Mouse (Mus musculus) midbrain, embryonic 12.5 days (tissue): ENCODE results near the gene Soga1. TPM values are rescaled to one million over a fixed set of nuclear protein-coding genes. Genes with fewer than 3 reads are reported as not detected.

Source experiments
- ATAC-seq: fragments of 200-750 bp; cut with Nextera tagmentation; 2 replicates; pipeline ENCODE4 v1.8.0; 2017; ENCODE audit warnings: low read depth, moderate TSS enrichment, moderate library complexity; ENCODE audit not compliant: low FRiP score
- H3K27ac ChIP-seq: fragments of 300-500 bp; sonication (generic); replicated peaks from 2 replicates; pipeline ENCODE4 v1.5.1; 2016; ENCODE audit warnings: mild to moderate bottlenecking
- H3K27me3 ChIP-seq: fragments of 300-500 bp; sonication (generic); 2 replicates; pipeline ENCODE4 v1.6.1; 2016; ENCODE audit warnings: mild to moderate bottlenecking
- H3K36me3 ChIP-seq: fragments of 300-500 bp; sonication (generic); 2 replicates; pipeline ENCODE4 v1.6.1; 2016
- H3K4me1 ChIP-seq: fragments of 300-500 bp; sonication (generic); 2 replicates; pipeline ENCODE4 v1.6.1; 2016
- H3K4me2 ChIP-seq: fragments of 300-500 bp; sonication (generic); replicated peaks from 2 replicates; pipeline ENCODE4 v1.6.1; 2016; ENCODE audit warnings: mild to moderate bottlenecking, moderate library complexity
- H3K4me3 ChIP-seq: fragments of 300-500 bp; sonication (generic); 2 replicates; pipeline ENCODE4 v1.5.1; 2016; ENCODE audit warnings: mild to moderate bottlenecking
- H3K9ac ChIP-seq: fragments of 300-500 bp; sonication (generic); replicated peaks from 2 replicates; pipeline ENCODE4 v1.6.1; 2016; ENCODE audit warnings: mild to moderate bottlenecking, moderate library complexity
- H3K9me3 ChIP-seq: fragments of 300-500 bp; sonication (generic); 2 replicates; pipeline ENCODE4 v1.6.1; 2016; ENCODE audit warnings: mild to moderate bottlenecking
- WGBS: fragments of 180-500 bp; shearing (Covaris S2); methylation state at CpG from one replicate; pipeline ENCODE4 v1.1.7; 2016; 5-methylcytosine and 5-hydroxymethylcytosine counted together
- polyA plus RNA-seq: library from polyadenylated mRNA; unstranded; fragments of >200 nt; fragmentation: Nextera tagmentation; extraction: Ambion mirVana; gene quantifications from 2 replicates; pipeline ENCODE4 v1.2.1, GENCODE M21; 2016

The Soga1 gene
- 6.9 and 7.3 TPM in 2 replicates for polyA plus RNA-seq

- peaks cover 49% of the 10 kb centered on the region for H3K4me1 ChIP-seq
- H3K9ac ChIP-seq, result peak within 1 kb of the TSS; percentile 99
- H3K4me3 ChIP-seq, result peak within 1 kb of the TSS; percentile 73
- H3K27ac ChIP-seq, result peak within 1 kb of the TSS; percentile 97
- H3K4me2 ChIP-seq, result peak within 1 kb of the TSS; percentile 99
- H3K36me3 ChIP-seq, result no peaks in the 10 kb centered on the region; the same call in 1 of the 2 replicates
- ATAC-seq, result peak; percentile 88
- under 1% methylated on average over 102 of the region's 136 CpGs for WGBS
- H3K9me3 ChIP-seq, result no peaks in the 10 kb centered on the region
- H3K27me3 ChIP-seq, result no peaks in the 10 kb centered on the region
Measured at GRCm38 (mm10) chr2:157078793-157079700, at the start of gene Soga1. Gene Soga1, minus strand, starts transcription at chr2:157079254.

DNA sequence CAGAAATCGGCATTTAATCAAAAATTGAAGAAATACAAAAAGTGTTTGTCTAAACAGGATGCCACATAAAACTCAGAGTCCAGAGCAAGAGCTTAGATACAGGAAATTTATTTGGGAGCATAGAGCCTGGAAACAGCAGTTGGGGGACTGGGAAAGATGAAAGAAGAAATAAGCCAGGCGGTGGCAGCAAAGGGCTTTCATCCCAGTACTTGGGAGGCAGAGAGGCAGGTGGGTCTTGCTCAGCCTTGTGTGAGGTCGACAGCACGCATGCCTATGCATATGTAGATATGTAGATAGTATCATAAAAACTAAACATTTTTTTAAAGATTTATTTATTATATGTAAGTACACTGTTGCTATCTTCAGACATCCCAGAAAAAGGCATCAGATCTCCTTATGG, 49.0 kb upstream of the Soga1 start:
- Histone ChIP-seq H3K9ac (no peak overlapping the region), H3K4me2 (no peak overlapping the region), H3K27ac (no peak overlapping the region), H3K27me3 (no peaks in the 10 kb centered on the region), H3K9me3 (no peaks in the 10 kb centered on the region), H3K4me3 (no peak overlapping the region), H3K36me3 (0 out of 2 replicates have a peak, but pooled peaks cover 11% of the 10 kb centered on the region), H3K4me1 (no peaks in the 10 kb centered on the region)
- 71% methylated on average over 4 of the region's 4 CpGs for WGBS
- ATAC-seq, result no peak

DNA sequence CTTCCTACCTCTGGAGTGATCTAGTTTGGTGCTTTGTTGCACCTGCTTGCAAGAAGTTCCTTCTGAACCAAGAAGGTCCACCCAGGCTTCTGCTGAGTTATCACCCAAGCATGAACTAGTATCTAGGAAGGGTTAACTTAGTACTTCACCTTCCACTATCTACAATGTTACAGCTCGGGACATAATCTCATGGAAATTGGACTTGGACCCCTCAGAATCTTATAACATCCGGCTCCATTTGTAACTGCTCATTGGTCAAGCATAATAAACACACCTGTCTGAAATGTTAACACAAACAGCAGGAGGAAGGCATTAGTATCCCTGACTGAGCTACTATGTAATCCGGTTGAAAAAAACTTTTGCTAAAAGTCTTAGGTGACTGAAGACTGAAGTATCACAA, 48.3 kb upstream of the Soga1 start:
- H3K27ac ChIP-seq, result no peak overlapping the region
- no peak overlapping the region for H3K9ac ChIP-seq
- WGBS, result 91% methylated on average over 3 of the region's 3 CpGs
- 0 out of 2 replicates have a peak, but pooled peaks cover 14% of the 10 kb centered on the region for H3K36me3 ChIP-seq
- ATAC-seq, result no peak
- no peak overlapping the region for H3K4me2 ChIP-seq
- H3K9me3 ChIP-seq, result no peaks in the 10 kb centered on the region
- H3K4me1 ChIP-seq, result no peaks in the 10 kb centered on the region
- no peak overlapping the region for H3K4me3 ChIP-seq
- no peaks in the 10 kb centered on the region for H3K27me3 ChIP-seq

DNA sequence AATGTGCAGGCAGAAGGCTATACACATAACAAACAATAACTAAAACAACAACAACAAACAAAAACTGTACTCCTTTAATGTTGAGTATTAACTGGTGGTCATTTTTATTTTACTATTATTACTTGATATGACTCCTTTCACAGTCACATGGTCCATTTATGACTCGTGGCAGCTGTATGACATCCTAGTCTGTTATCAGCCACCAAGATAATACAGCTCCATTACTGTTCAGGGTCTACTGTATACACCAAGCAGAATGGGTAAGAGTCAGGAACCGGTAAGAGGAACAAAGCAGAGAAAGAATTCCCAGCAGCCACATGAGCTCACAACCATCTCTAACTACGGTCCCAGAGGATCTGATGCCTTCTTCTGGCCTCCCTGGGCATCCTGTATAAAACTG, 46.2 kb upstream of the Soga1 start:
- 88% methylated on average over 3 of the region's 3 CpGs for WGBS
- 0 out of 2 replicates have a peak, but pooled peaks cover 19% of the 10 kb centered on the region for H3K36me3 ChIP-seq
- ATAC-seq, result no peak

GRCm38 (mm10) chr2:157121766-157122165, 42.7 kb upstream of the Soga1 start:
- H3K27ac ChIP-seq, result no peak overlapping the region
- no peak overlapping the region for H3K9ac ChIP-seq
- 90% methylated on average over 8 of the region's 8 CpGs for whole genome bisulfite sequencing
- no peaks in the 10 kb centered on the region for H3K9me3 ChIP-seq
- ATAC-seq, result no peak
- peaks cover 19% of the 10 kb centered on the region; the same call in 1 of the 2 replicates for H3K36me3 ChIP-seq
- H3K4me3 ChIP-seq, result no peak overlapping the region
- H3K27me3 ChIP-seq, result no peaks in the 10 kb centered on the region
- no peaks in the 10 kb centered on the region for H3K4me1 ChIP-seq
- H3K4me2 ChIP-seq, result no peak overlapping the region

More for the DNA sequence above, 46.2 kb upstream of the Soga1 start:
- H3K27me3 ChIP-seq, result no peaks in the 10 kb centered on the region
- no peaks in the 10 kb centered on the region for H3K9me3 ChIP-seq
- no peak overlapping the region for H3K27ac ChIP-seq
- no peak overlapping the region for H3K4me2 ChIP-seq
- H3K4me1 ChIP-seq, result no peaks in the 10 kb centered on the region
- H3K9ac ChIP-seq, result no peak overlapping the region
- no peak overlapping the region for H3K4me3 ChIP-seq

DNA sequence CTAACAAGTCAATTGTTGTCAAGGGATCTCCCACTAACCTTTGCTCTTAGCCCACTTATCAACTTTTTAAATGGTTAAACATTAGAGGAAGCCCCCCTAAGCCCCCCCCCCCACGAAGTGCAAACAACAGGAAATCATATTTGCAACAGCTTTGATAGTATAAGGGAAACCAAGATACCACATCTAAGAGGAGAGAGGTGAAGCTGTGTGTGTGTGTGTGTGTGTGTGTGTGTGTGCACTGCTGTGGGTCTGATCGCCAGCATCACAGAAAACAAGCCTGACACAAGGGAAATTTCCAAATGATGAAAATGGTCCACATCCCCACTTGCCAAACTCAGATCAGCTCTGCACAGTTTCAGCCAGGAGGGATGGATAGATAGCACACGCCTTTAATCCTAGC, 40.0 kb upstream of the Soga1 start:
- Histone ChIP-seq H3K27me3 (no peaks in the 10 kb centered on the region), H3K4me2 (no peak overlapping the region), H3K27ac (no peak overlapping the region), H3K36me3 (peaks cover 12% of the 10 kb centered on the region), H3K4me3 (no peak overlapping the region), H3K9me3 (no peaks in the 10 kb centered on the region), H3K9ac (no peak overlapping the region), H3K4me1 (no peaks in the 10 kb centered on the region)
- 83% methylated on average over 3 of the region's 3 CpGs for WGBS
- no peak for ATAC-seq

GRCm38 (mm10) chr2:157118556-157118955, 39.5 kb upstream of the Soga1 start:
- H3K9me3 ChIP-seq, result no peaks in the 10 kb centered on the region
- peaks cover 15% of the 10 kb centered on the region for H3K36me3 ChIP-seq
- H3K27me3 ChIP-seq, result no peaks in the 10 kb centered on the region
- no peak overlapping the region for H3K4me2 ChIP-seq
- H3K4me1 ChIP-seq, result no peaks in the 10 kb centered on the region
- ATAC-seq, result no peak
- no peak overlapping the region for H3K4me3 ChIP-seq
- H3K27ac ChIP-seq, result no peak overlapping the region
- H3K9ac ChIP-seq, result no peak overlapping the region
- 91% methylated on average over 4 of the region's 4 CpGs for WGBS

- no peak for ATAC-seq
- Histone ChIP-seq H3K36me3 (peaks cover 15% of the 10 kb centered on the region), H3K9me3 (no peaks in the 10 kb centered on the region), H3K9ac (no peak overlapping the region), H3K27ac (no peak overlapping the region), H3K4me1 (no peaks in the 10 kb centered on the region), H3K27me3 (no peaks in the 10 kb centered on the region), H3K4me3 (no peak overlapping the region), H3K4me2 (no peak overlapping the region)
- WGBS, result 17% methylated on average over 3 of the region's 3 CpGs
Measured at GRCm38 (mm10) chr2:157116964-157117363, 37.9 kb upstream of the Soga1 start.

DNA sequence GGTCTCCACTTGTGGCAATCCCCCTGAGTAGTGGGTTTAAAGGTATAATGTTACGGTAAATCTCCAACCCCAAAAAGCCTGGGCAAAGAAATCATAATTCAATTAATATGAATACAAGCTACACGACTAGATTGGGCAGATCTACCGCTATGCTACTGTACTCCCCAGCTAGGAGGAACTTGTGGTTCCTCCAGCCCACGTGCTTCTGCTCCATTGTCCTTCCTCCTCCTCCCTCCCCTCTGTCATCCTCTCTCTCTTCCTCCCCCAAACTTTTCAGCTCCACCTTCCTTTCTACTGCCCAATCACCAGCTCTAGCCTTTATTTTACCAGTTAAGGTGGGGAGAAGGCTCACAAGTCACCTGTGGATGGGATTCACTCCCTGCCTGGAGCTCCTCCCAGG, 29.2 kb upstream of the Soga1 start:
- no peak overlapping the region for H3K4me3 ChIP-seq
- H3K36me3 ChIP-seq, result peaks cover 42% of the 10 kb centered on the region
- no peaks in the 10 kb centered on the region for H3K4me1 ChIP-seq
- no peak overlapping the region for H3K4me2 ChIP-seq
- H3K27me3 ChIP-seq, result no peaks in the 10 kb centered on the region
- ATAC-seq, result no peak
- H3K27ac ChIP-seq, result no peak overlapping the region
- WGBS, result 89% methylated on average over 4 of the region's 4 CpGs
- H3K9me3 ChIP-seq, result no peaks in the 10 kb centered on the region
- H3K9ac ChIP-seq, result no peak overlapping the region

GRCm38 (mm10) chr2:157104454-157104853, 25.4 kb upstream of the Soga1 start:
- Histone ChIP-seq H3K36me3 (peaks cover 48% of the 10 kb centered on the region), H3K4me1 (no peaks in the 10 kb centered on the region), H3K4me3 (no peak overlapping the region), H3K9ac (no peak overlapping the region), H3K9me3 (no peaks in the 10 kb centered on the region), H3K27me3 (no peaks in the 10 kb centered on the region), H3K27ac (no peak overlapping the region), H3K4me2 (no peak overlapping the region)
- no peak for ATAC-seq
- WGBS, result 90% methylated on average over 8 of the region's 8 CpGs

DNA sequence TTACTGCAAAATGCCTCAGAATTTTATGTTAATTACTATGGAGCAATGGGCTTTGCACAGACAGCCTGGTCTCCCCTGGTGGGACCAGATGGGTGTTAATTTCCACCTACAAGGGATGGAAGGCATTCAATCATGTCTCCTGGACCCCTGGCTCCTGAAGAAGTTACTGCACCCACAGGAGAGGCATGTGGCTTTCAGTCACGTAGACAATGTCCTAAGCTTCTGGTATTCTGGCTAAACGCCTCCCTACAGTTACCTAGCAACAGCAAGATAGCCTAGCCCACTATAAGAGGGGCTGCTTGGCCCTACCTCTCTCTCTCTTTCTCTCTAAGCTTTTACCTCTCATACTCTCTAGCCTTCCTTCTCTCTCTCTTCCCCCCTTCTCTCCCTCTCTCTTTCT, 23.2 kb upstream of the Soga1 start:
- H3K36me3 ChIP-seq, result peaks cover 43% of the 10 kb centered on the region
- no peak overlapping the region for H3K4me2 ChIP-seq
- H3K4me3 ChIP-seq, result no peak overlapping the region
- no peaks in the 10 kb centered on the region for H3K4me1 ChIP-seq
- no peak overlapping the region for H3K9ac ChIP-seq
- no peaks in the 10 kb centered on the region for H3K27me3 ChIP-seq
- no peak for ATAC-seq
- H3K9me3 ChIP-seq, result no peaks in the 10 kb centered on the region
- 35% methylated on average over 2 of the region's 2 CpGs for WGBS
- H3K27ac ChIP-seq, result no peak overlapping the region

GRCm38 (mm10) chr2:157101650-157102049, 22.6 kb upstream of the Soga1 start:
- 96% methylated on average over 9 of the region's 9 CpGs for WGBS
- no peak for ATAC-seq
- H3K4me3 ChIP-seq, result no peak overlapping the region
- no peaks in the 10 kb centered on the region for H3K4me1 ChIP-seq
- H3K27me3 ChIP-seq, result no peaks in the 10 kb centered on the region
- peaks cover 40% of the 10 kb centered on the region for H3K36me3 ChIP-seq
- H3K9me3 ChIP-seq, result no peaks in the 10 kb centered on the region
- H3K4me2 ChIP-seq, result no peak overlapping the region
- H3K27ac ChIP-seq, result no peak overlapping the region
- H3K9ac ChIP-seq, result no peak overlapping the region
